Mouse (Mus musculus): ENCODE measurements around the gene Stat2.

- TF ChIP-seq CTCF (IDR thresholded peaks at IDR 0.05; ENCODE audit: low read depth) (no peak), EP300 (IDR thresholded peaks at IDR 0.05; ENCODE audit: low read depth) (no peak)
Observed at GRCm38 (mm10) chr10:128225538-128225937, 44.8 kb upstream of the Stat2 start, which contains the start of gene Mip.

Measured in heart, postnatal 0 days (tissue).